8 mouse cellular contexts compared by ENCODE assay signal in the genomic region with DNA sequence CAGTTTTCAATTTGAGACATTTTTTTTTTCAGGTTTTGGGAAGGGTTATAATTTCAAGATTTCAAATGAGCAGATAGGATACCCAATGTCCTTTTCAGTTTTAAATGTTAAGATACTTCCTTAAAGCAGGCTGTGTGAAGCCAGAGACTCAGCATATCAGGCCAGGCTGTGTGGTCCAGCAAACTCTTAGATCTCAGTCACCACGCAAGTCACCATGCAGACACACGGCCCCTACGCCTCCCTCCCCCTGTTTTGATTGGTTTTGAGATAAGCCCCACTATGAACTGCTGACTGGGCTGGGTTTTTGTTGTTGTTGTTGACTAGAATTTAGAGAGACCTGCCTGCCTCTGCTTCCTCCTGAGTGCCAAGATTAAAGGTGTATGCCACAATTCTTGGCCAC. TPM values are rescaled to one million over a fixed set of nuclear protein-coding genes. Genes with fewer than 3 reads are reported as not detected.
DNase-seq lines count a peak whose midpoint lies in the region; ATAC-seq and TF ChIP-seq lines count a peak whose summit lies in the region.

No protein-coding gene starts in this region.

- DNase-seq in lung, postnatal 25 days (ENCODE audit: low spot score) = no peak
- DNase-seq in ovary, postnatal 36 days (ENCODE audit: low spot score) = no peak

- WGBS in limb, embryonic 13.5 days = 64% methylated on average over 3 of the region's 3 CpGs
- 62% methylated on average over 3 of the region's 3 CpGs for WGBS in small intestine, adult 2 months

- TF ChIP-seq POLR2A in small intestine, adult 2 months (IDR thresholded peaks at IDR 0.05; ENCODE audit: low read depth, low read length) = no peak

- TF ChIP-seq CTCF in small intestine, adult 2 months (IDR thresholded peaks at IDR 0.05; ENCODE audit: extremely low read depth, insufficient read length, insufficient replicate concordance, low read depth, low read length) = no peak

- H3K9me3 ChIP-seq in megakaryocyte, embryonic 14.5 days = peaks cover 11% of the 10 kb centered on the region
- no peaks in the 10 kb centered on the region for H3K9me3 ChIP-seq in limb, embryonic 13.5 days

- H3K27me3 ChIP-seq in megakaryocyte, embryonic 14.5 days (replicated peaks) = peaks cover 63% of the 10 kb centered on the region
- no peaks in the 10 kb centered on the region for H3K27me3 ChIP-seq in limb, embryonic 13.5 days
- H3K27me3 ChIP-seq in small intestine, adult 2 months (ENCODE audit: control insufficient read depth, insufficient read depth, low read length) = no peaks in the 10 kb centered on the region

- peak overlapping the region; percentile 76 for H3K4me2 ChIP-seq in limb, embryonic 13.5 days (replicated peaks)

- peak overlapping the region; percentile 100 for H3K27ac ChIP-seq in limb, embryonic 13.5 days
- H3K27ac ChIP-seq in small intestine, adult 2 months (ENCODE audit: insufficient read depth, low read depth, low read length) = peak overlapping the region; percentile 3; the same call in 1 of the 2 replicates

- peak overlapping the region; percentile 97 for H3K9ac ChIP-seq in limb, embryonic 13.5 days

- peak overlapping the region; percentile 57 for H3K4me3 ChIP-seq in megakaryocyte, embryonic 14.5 days (replicated peaks)
- H3K4me3 ChIP-seq in limb, embryonic 13.5 days = peak overlapping the region; percentile 83
- peak overlapping the region; percentile 58 for H3K4me3 ChIP-seq in small intestine, adult 2 months (ENCODE audit: low read depth, low read length)

- no peak for ATAC-seq in megakaryocyte, adult 5-6 weeks (ENCODE audit: poor library complexity, severe bottlenecking)
- 0 out of 2 replicates have a peak, but pooled peaks have one; percentile 5 for ATAC-seq in erythroid progenitor cell, adult 5-6 weeks (replicated peaks; ENCODE audit: low FRiP score, poor library complexity, severe bottlenecking)
- no peak for ATAC-seq in limb, embryonic 13.5 days (ENCODE audit: low FRiP score, low read depth)
- no peak for ATAC-seq in frontal cortex, adult (ENCODE audit: low TSS enrichment)

- peaks cover 37% of the 10 kb centered on the region for H3K4me1 ChIP-seq in megakaryocyte, embryonic 14.5 days
- peaks cover 13% of the 10 kb centered on the region for H3K4me1 ChIP-seq in limb, embryonic 13.5 days
- peaks cover 4% of the 10 kb centered on the region for H3K4me1 ChIP-seq in small intestine, adult 2 months (ENCODE audit: control insufficient read depth, insufficient read depth, insufficient read length, low read length)

- H3K36me3 ChIP-seq in megakaryocyte, embryonic 14.5 days (replicated peaks; ENCODE audit: low read length) = no peaks in the 10 kb centered on the region
- peaks cover 43% of the 10 kb centered on the region for H3K36me3 ChIP-seq in limb, embryonic 13.5 days
- no peaks in the 10 kb centered on the region for H3K36me3 ChIP-seq in small intestine, adult 2 months (ENCODE audit: control insufficient read depth, insufficient read depth, low read length)

RNA-seq across cellular contexts. Expression of a gene that starts 3.2 kb away (rescaled TPM):
- polyA plus RNA-seq in megakaryocyte, embryonic 14.5 days (2012; ENCODE audit: insufficient read depth, low replicate concordance) = 0.94 and 1.1 TPM in 2 replicates
- total RNA-seq in megakaryocyte, adult 5-6 weeks (2015) = 469 and 474 TPM in 2 replicates
- 421 and 545 TPM in 2 replicates for total RNA-seq in megakaryocyte, adult 5-6 weeks (2017)
- total RNA-seq in erythroid progenitor cell, adult 5-6 weeks (2015; ENCODE audit: low replicate concordance) = 6,032 and 6,430 TPM in 2 replicates
- total RNA-seq in erythroid progenitor cell, adult 5-6 weeks (2017; ENCODE audit: low replicate concordance) = 6,106 and 7,183 TPM in 2 replicates
- polyA plus RNA-seq in limb, embryonic 13.5 days (2015; fragmentation: Nextera tagmentation; extraction: Ambion mirVana) = 403 and 448 TPM in 2 replicates
- 94.9 and 147 TPM in 2 replicates for polyA plus RNA-seq in small intestine, adult 2 months (2012; rRNA removed)

RNA-seq across cellular contexts. Expression of a gene that starts 40.5 kb away (rescaled TPM):
- polyA plus RNA-seq in megakaryocyte, embryonic 14.5 days (2012; ENCODE audit: insufficient read depth, low replicate concordance) = 15.7 TPM in 1 of 2 replicates, not detected in the other
- 23.9 and 24.9 TPM in 2 replicates for total RNA-seq in megakaryocyte, adult 5-6 weeks (2015)
- total RNA-seq in megakaryocyte, adult 5-6 weeks (2017) = 44.7 and 57.8 TPM in 2 replicates
- 7.6 and 19.3 TPM in 2 replicates for total RNA-seq in erythroid progenitor cell, adult 5-6 weeks (2015; ENCODE audit: low replicate concordance)
- 21.9 and 25.0 TPM in 2 replicates for total RNA-seq in erythroid progenitor cell, adult 5-6 weeks (2017; ENCODE audit: low replicate concordance)
- polyA plus RNA-seq in limb, embryonic 13.5 days (2015; fragmentation: Nextera tagmentation; extraction: Ambion mirVana) = 53.8 and 56.2 TPM in 2 replicates
- 5.1 and 5.3 TPM in 2 replicates for polyA plus RNA-seq in small intestine, adult 2 months (2012; rRNA removed)

RNA-seq across cellular contexts. Expression of a gene that starts 57.4 kb away (rescaled TPM):
- 14.7 and 29.5 TPM in 2 replicates for polyA plus RNA-seq in megakaryocyte, embryonic 14.5 days (2012; ENCODE audit: insufficient read depth, low replicate concordance)
- total RNA-seq in megakaryocyte, adult 5-6 weeks (2015) = 3.6 and 6.0 TPM in 2 replicates
- total RNA-seq in megakaryocyte, adult 5-6 weeks (2017) = 1.7 and 2.1 TPM in 2 replicates
- total RNA-seq in erythroid progenitor cell, adult 5-6 weeks (2015; ENCODE audit: low replicate concordance) = 41.8 TPM in 1 of 2 replicates, not detected in the other
- not detected in 2 replicates for total RNA-seq in erythroid progenitor cell, adult 5-6 weeks (2017; ENCODE audit: low replicate concordance)
- 13.7 and 19.6 TPM in 2 replicates for polyA plus RNA-seq in limb, embryonic 13.5 days (2015; fragmentation: Nextera tagmentation; extraction: Ambion mirVana)
- 98.7 and 112 TPM in 2 replicates for polyA plus RNA-seq in small intestine, adult 2 months (2012; rRNA removed)

Comparison
In these comparisons a context has a peak if more than half of its experiments do, and no peak if none do; other contexts are left out.
1. RNA of a gene that starts 3.2 kb away (polyA plus RNA-seq): 403 to 448 TPM in limb, embryonic 13.5 days and 94.9 to 147 TPM in small intestine, adult 2 months; 0.94 to 1.1 TPM in megakaryocyte, embryonic 14.5 days; every median in the first group is over 10 times any median in the second.
2. Peak in every context shown above with its lines, with median percentiles within 50 percentile points of each other: H3K4me3 ChIP-seq.